Mouse (Mus musculus) erythroblast, embryonic 14.5 days (primary cell): Measurements from ENCODE around the gene Fam107a. TPM values are rescaled to one million over a fixed set of nuclear protein-coding genes. Genes with fewer than 3 reads are reported as not detected.

ENCODE experiments used
- H3K27me3 ChIP-seq: 2 replicates; pipeline ENCODE4 v1.6.1; 2012; ENCODE audit warnings: inconsistent platforms; ENCODE audit not compliant: control insufficient read depth
- H3K36me3 ChIP-seq: 2 replicates; pipeline ENCODE4 v1.6.1; 2012; ENCODE audit warnings: mild to moderate bottlenecking, inconsistent platforms; ENCODE audit not compliant: control insufficient read depth
- H3K4me1 ChIP-seq: 2 replicates; pipeline ENCODE4 v1.6.1; 2012; ENCODE audit warnings: inconsistent platforms; ENCODE audit not compliant: control insufficient read depth
- H3K4me3 ChIP-seq: replicated peaks from 2 replicates; pipeline ENCODE3; 2012; ENCODE audit warnings: moderate library complexity, mild to moderate bottlenecking, inconsistent platforms
- H3K9me3 ChIP-seq: 2 replicates; pipeline ENCODE4 v1.6.1; 2012; ENCODE audit warnings: low read length, inconsistent platforms, mixed read lengths; ENCODE audit not compliant: control insufficient read depth
- GATA1 ChIP-seq: IDR thresholded peaks from 2 replicates; pipeline ENCODE4 v1.6.1; 2012; ENCODE audit warnings: low read length, inconsistent platforms, mixed read lengths
- TAL1 ChIP-seq: IDR thresholded peaks from 3 replicates; pipeline ENCODE4 v1.6.1; 2012; ENCODE audit warnings: low read length, inconsistent platforms, mixed read lengths
- polyA plus RNA-seq: library from polyadenylated mRNA; stranded (reverse); fragments of >175 nt; gene quantifications from 2 replicates; pipeline ENCODE4 v1.2.3, GENCODE M21; 2012

The Fam107a gene
- polyA plus RNA-seq, 1 experiment = not detected

- H3K4me1 ChIP-seq = no peaks in the 10 kb centered on the region
- no peak overlapping the region for H3K4me3 ChIP-seq
- TF ChIP-seq TAL1 (no peak), GATA1 (no peak)
- H3K27me3 ChIP-seq = no peaks in the 10 kb centered on the region
- no peaks in the 10 kb centered on the region for H3K9me3 ChIP-seq
- no peaks in the 10 kb centered on the region for H3K36me3 ChIP-seq
Measured at GRCm38 (mm10) chr14:8326961-8327360, 9.1 kb upstream of the Fam107a start.

- Histone ChIP-seq H3K27me3 (no peaks in the 10 kb centered on the region), H3K36me3 (no peaks in the 10 kb centered on the region), H3K4me1 (no peaks in the 10 kb centered on the region), H3K9me3 (no peaks in the 10 kb centered on the region), H3K4me3 (no peak overlapping the region)
- TF ChIP-seq GATA1 (no peak), TAL1 (no peak)
Measured at GRCm38 (mm10) chr14:8325746-8326145, 7.9 kb upstream of the Fam107a start.

DNA sequence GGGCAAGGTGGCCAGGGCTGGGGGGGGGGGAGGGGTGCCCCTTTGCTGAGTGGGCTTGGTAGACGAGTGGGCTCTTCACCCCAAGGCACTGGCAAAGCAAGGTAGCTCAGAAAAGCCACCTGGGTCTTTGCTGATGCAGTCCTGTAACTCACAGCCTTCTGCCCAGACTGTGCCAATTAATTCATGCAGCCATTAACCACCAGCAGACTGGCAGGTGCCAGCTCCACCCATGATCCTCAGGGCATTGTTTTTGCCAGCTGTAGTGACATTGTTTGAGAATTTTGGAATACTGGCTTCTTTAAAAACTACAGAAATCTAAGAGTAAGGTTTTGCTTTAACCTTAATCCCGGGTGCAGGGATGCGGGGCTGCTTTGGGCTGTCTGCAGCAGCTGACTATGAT is 2.7 kb upstream of the Fam107a start:
- no peaks in the 10 kb centered on the region for H3K9me3 ChIP-seq
- peaks cover 31% of the 10 kb centered on the region for H3K27me3 ChIP-seq
- H3K4me3 ChIP-seq = no peak overlapping the region
- H3K36me3 ChIP-seq = no peaks in the 10 kb centered on the region
- no peaks in the 10 kb centered on the region for H3K4me1 ChIP-seq
- TF ChIP-seq GATA1 (no peak), TAL1 (no peak)

DNA sequence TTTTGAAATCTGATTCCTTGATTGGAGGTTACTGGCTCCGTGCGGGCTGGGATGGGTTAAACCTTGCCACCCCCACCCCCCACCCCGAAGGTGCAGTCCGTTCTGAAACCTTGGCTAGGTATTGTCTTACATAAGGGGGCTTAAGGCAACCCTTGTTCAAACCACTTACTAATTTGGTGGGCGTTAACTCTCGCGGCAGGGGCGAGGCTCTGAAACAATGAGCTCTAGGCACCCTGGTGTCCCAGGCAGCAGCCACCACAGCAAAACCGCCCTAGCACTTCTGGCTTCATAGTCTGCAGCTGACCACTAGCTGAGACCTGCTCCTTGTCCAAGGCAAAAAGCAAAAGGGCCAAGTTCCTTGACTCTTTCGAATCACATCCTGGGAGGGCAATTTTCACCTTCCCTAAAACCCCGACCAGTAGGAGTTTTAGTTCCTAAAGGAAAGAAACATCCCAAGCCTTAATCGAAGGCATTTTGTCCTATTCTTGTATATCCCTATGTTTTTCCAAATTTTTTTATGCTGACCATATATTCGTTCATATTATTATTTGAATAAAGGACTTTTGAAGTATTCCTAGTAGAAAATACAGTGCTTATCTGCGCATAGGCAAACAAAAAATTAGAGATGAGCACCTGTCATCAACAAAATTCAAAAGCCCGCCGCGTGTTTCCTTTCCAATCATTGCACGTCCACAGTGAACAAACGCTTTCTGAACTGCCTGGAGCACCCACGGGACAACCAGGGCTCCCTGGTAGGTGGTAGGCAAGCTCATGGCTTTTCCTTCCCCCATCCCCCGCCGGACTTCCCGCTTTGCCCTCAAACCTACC is 1.2 kb downstream of the Fam107a start:
- H3K9me3 ChIP-seq = no peaks in the 10 kb centered on the region
- peaks cover 33% of the 10 kb centered on the region for H3K27me3 ChIP-seq
- no peak overlapping the region for H3K4me3 ChIP-seq
- TF ChIP-seq TAL1 (no peak), GATA1 (no peak)
- no peaks in the 10 kb centered on the region for H3K36me3 ChIP-seq
- H3K4me1 ChIP-seq = no peaks in the 10 kb centered on the region

DNA sequence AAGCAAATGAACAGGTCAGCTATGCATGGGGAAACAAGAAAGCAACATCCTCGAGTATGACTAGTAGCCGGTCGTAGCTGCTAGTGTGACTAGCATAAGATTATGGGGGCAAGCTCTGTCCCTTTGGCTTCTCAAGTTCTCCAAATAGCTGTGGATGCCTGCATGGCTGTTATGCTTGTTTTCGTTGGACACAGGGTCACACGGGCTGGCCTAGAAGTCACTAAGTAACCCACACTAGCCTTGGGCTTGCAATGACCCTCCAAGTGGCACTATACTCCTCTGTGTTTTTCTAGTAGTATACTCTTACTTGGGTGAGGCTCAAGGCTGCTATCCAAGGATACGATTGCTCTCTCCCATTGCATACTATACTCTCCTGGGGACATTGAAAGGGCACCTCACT is 2.7 kb downstream of the Fam107a start:
- H3K4me1 ChIP-seq = no peaks in the 10 kb centered on the region
- TF ChIP-seq GATA1 (no peak), TAL1 (no peak)
- no peaks in the 10 kb centered on the region for H3K9me3 ChIP-seq
- peaks cover 33% of the 10 kb centered on the region for H3K27me3 ChIP-seq
- no peak overlapping the region for H3K4me3 ChIP-seq
- H3K36me3 ChIP-seq = no peaks in the 10 kb centered on the region

DNA sequence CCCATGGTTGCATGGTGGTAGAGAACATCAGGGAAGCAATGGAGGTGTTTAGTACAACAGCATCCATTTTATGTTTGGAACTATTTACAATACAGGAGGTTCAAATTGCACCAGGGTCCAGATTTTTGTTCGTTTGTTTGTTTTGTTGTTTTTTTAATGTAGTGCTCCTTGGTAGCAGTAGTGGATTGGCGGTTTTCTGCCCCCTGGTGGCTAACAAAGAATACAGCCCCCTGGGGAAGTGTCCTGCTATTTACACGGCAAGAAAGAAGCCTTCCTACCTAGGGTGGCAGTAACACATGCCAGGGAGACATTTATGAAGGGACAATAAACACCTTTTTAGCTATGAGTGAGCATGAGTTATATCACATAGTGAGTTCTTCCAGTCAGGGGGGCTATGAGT is 3.3 kb downstream of the Fam107a start:
- no peaks in the 10 kb centered on the region for H3K4me1 ChIP-seq
- H3K36me3 ChIP-seq = no peaks in the 10 kb centered on the region
- H3K9me3 ChIP-seq = no peaks in the 10 kb centered on the region
- TF ChIP-seq TAL1 (no peak), GATA1 (no peak)
- H3K4me3 ChIP-seq = no peak overlapping the region
- H3K27me3 ChIP-seq = peaks cover 33% of the 10 kb centered on the region

GRCm38 (mm10) chr14:8313877-8314276 is 3.9 kb downstream of the Fam107a start:
- peaks cover 33% of the 10 kb centered on the region for H3K27me3 ChIP-seq
- TF ChIP-seq TAL1 (no peak), GATA1 (no peak)
- no peaks in the 10 kb centered on the region for H3K36me3 ChIP-seq
- no peak overlapping the region for H3K4me3 ChIP-seq
- no peaks in the 10 kb centered on the region for H3K4me1 ChIP-seq
- no peaks in the 10 kb centered on the region for H3K9me3 ChIP-seq

DNA sequence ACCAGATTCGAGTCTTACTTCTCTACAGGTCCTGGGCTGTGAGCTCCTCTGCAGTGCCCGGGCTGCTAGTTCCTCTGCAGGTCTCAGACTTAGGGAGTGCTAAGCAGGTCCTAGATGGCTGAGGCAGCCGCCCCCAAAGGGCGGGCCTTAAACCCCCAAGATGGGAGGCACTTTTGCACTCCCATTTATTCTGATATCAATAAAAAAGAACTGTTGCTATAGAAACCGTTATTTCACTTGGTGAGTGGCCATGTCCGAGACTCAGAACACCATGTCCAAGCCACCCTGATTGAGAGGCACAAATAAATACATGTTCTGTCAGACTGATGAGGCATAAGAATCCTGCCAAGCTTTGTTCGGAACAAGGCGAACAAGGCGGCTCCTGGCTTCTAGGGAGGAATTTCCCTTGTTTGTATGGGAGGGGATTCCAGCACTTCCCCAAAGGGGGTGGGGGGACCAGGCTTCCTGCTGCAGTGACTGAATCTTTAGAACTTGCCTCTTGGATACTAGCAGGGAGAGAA is 8.1 kb downstream of the Fam107a start:
- H3K9me3 ChIP-seq = no peaks in the 10 kb centered on the region
- no peak for TF ChIP-seq TAL1

DNA sequence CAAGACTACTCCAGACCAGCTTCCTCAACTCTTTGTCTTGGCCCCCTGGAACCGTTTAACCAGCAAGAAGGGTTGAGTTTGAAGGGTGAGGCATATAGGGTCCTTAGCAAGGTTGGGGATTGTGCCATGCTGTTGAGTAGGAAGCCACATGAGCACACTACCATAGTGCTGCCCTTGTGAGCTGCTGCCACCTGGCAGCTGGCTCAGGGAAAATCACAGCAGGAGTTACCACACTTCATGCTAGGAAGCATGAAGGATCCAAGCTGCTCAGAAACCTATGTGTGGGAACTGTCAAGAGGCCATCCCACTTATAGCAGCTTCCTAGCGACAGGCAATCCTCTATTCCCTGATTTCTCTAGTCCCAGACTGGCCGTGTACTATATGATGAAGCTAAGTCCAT is 9.2 kb downstream of the Fam107a start:
- Histone ChIP-seq H3K36me3 (no peaks in the 10 kb centered on the region), H3K4me3 (no peak overlapping the region), H3K9me3 (no peaks in the 10 kb centered on the region), H3K4me1 (no peaks in the 10 kb centered on the region), H3K27me3 (no peaks in the 10 kb centered on the region)
- TF ChIP-seq GATA1 (no peak), TAL1 (no peak)

More for the DNA sequence above, 8.1 kb downstream of the Fam107a start:
- no peaks in the 10 kb centered on the region for H3K4me1 ChIP-seq
- no peaks in the 10 kb centered on the region for H3K36me3 ChIP-seq
- no peaks in the 10 kb centered on the region for H3K27me3 ChIP-seq
- H3K4me3 ChIP-seq = no peak overlapping the region
